Mouse (Mus musculus) liver, embryonic 12.5 days (tissue): ENCODE measurements at regions not wholly inside any gene's neighbourhood (a gene's known extent, or its start where the extent isn't known, plus 50 kb on each side); places are given as distances from the start of the nearest gene placed in this dataset.

ENCODE experiments used
- ATAC-seq: fragments of 200-750 bp; cut with Nextera tagmentation; 2 replicates; pipeline ENCODE4 v1.8.0; 2017; ENCODE audit warnings: moderate number of reproducible peaks, mild to moderate bottlenecking, moderate library complexity
- H3K27ac ChIP-seq: fragments of 300-500 bp; sonication (generic); 2 replicates; pipeline ENCODE4 v1.5.1; 2016; ENCODE audit warnings: mild to moderate bottlenecking
- H3K27me3 ChIP-seq: fragments of 300-500 bp; sonication (generic); replicated peaks from 2 replicates; pipeline ENCODE4 v1.6.1; 2016; ENCODE audit warnings: mild to moderate bottlenecking, moderate library complexity
- H3K36me3 ChIP-seq: fragments of 300-500 bp; sonication (generic); 2 replicates; pipeline ENCODE4 v1.6.1; 2016; ENCODE audit warnings: mild to moderate bottlenecking, moderate library complexity
- H3K4me1 ChIP-seq: fragments of 300-500 bp; sonication (generic); 2 replicates; pipeline ENCODE4 v1.6.1; 2016
- H3K4me2 ChIP-seq: fragments of 300-500 bp; sonication (generic); 2 replicates; pipeline ENCODE4 v1.6.1; 2016; ENCODE audit warnings: mild to moderate bottlenecking, moderate library complexity
- H3K4me3 ChIP-seq: fragments of 300-500 bp; sonication (generic); 2 replicates; pipeline ENCODE4 v1.5.1; 2016; ENCODE audit warnings: mild to moderate bottlenecking, moderate library complexity
- H3K9ac ChIP-seq: fragments of 300-500 bp; sonication (generic); 2 replicates; pipeline ENCODE4 v1.6.1; 2016; ENCODE audit warnings: mild to moderate bottlenecking, moderate library complexity
- H3K9me3 ChIP-seq: fragments of 300-500 bp; sonication (generic); replicated peaks from 2 replicates; pipeline ENCODE4 v1.6.1; 2016; ENCODE audit warnings: mild to moderate bottlenecking, moderate library complexity
- WGBS: fragments of 180-500 bp; shearing (Covaris S2); methylation state at CpG from one replicate; pipeline ENCODE4 v1.1.7; 2016; ENCODE audit not compliant: insufficient replicate concordance; 5-methylcytosine and 5-hydroxymethylcytosine counted together

DNA sequence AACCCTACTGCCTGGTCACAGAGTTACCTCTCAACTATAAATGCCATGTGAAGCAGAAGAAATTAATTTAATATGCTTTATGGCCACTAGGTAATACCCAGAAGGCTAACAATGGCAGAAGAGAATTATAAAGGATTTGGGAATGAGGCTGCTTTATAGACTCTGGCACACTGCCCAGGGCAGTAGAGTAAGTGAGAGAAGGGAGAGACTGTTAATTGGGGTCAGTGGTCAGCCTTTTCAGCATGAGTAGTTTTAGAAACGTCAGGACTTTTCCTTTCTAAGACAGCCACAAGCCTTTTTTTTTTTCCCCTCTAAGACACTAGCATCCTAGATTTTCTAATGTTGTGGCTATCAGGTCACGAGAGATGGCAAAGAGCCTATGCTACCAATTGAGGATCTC lies 136.6 kb downstream of the Kcna5 start:
- H3K4me3 ChIP-seq = no peak overlapping the region
- H3K9me3 ChIP-seq = no peaks in the 10 kb centered on the region
- H3K27ac ChIP-seq = no peak overlapping the region
- H3K36me3 ChIP-seq = no peaks in the 10 kb centered on the region
- no peaks in the 10 kb centered on the region for H3K4me1 ChIP-seq
- H3K4me2 ChIP-seq = no peak overlapping the region
- WGBS = 45% methylated on average over 2 of the region's 2 CpGs
- no peak overlapping the region for H3K9ac ChIP-seq
- no peak for ATAC-seq
- no peaks in the 10 kb centered on the region for H3K27me3 ChIP-seq

DNA sequence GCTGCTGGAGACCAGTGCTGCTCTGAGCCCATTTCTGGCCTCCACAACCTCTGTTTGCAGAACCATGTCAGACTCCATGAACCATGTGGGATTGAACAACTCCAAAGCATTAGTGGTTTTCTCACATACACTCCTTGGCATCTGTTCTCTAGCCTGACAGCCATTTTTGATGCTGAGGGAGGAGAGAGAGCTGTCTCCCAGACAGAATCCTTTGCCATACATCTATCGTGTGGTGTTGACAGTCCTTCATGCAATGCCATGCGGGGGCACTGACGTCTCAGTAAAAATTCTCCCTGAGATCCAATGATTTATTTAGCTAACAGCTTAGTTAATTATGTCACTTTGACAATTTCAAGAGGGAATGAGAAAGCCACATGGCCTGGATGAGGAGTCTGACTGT lies 140.2 kb downstream of the Kcna5 start:
- no peaks in the 10 kb centered on the region for H3K27me3 ChIP-seq
- H3K9ac ChIP-seq = no peak overlapping the region
- H3K4me3 ChIP-seq = no peak overlapping the region
- H3K4me1 ChIP-seq = no peaks in the 10 kb centered on the region
- 68% methylated on average over 3 of the region's 3 CpGs for WGBS
- H3K36me3 ChIP-seq = no peaks in the 10 kb centered on the region
- no peak overlapping the region for H3K27ac ChIP-seq
- no peaks in the 10 kb centered on the region for H3K9me3 ChIP-seq
- H3K4me2 ChIP-seq = no peak overlapping the region
- no peak for ATAC-seq

DNA sequence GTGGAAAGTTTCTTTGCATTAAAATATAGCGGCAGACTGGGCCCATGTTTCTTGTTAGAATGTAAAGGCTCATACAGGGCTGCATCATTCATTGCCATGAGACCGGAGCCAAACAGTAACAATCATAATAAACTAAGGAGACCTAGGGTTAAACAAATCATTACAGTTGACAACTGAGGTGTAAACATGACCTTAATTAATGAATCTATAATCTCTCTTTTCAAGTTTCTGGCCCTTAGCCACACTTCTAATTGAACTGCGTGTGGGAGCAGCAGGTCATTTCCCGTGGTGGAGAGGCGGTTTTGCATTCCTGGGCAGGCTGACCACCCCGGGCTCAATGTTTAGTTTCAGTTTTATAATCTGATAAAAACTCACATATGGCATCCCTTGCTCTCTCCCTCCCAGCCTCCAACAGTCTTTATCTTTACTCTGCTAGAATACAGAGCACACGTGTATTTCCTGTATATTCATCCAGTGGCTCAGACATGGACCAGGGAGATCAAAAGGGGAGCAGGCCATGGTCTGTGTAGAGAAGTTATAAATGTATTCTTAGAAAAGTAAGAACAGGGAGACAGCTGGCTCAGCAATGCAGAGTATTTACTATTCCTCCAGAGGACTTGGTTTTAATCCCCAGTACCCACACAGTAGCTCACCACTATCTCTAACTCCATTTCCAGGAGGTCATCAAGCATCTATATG lies 141.0 kb downstream of the Kcna5 start:
- Histone ChIP-seq H3K4me1 (no peaks in the 10 kb centered on the region), H3K9ac (no peak overlapping the region), H3K27ac (no peak overlapping the region), H3K9me3 (no peaks in the 10 kb centered on the region), H3K4me2 (no peak overlapping the region), H3K27me3 (no peaks in the 10 kb centered on the region), H3K4me3 (no peak overlapping the region), H3K36me3 (no peaks in the 10 kb centered on the region)
- WGBS = 60% methylated on average over 7 of the region's 7 CpGs
- ATAC-seq = no peak

DNA sequence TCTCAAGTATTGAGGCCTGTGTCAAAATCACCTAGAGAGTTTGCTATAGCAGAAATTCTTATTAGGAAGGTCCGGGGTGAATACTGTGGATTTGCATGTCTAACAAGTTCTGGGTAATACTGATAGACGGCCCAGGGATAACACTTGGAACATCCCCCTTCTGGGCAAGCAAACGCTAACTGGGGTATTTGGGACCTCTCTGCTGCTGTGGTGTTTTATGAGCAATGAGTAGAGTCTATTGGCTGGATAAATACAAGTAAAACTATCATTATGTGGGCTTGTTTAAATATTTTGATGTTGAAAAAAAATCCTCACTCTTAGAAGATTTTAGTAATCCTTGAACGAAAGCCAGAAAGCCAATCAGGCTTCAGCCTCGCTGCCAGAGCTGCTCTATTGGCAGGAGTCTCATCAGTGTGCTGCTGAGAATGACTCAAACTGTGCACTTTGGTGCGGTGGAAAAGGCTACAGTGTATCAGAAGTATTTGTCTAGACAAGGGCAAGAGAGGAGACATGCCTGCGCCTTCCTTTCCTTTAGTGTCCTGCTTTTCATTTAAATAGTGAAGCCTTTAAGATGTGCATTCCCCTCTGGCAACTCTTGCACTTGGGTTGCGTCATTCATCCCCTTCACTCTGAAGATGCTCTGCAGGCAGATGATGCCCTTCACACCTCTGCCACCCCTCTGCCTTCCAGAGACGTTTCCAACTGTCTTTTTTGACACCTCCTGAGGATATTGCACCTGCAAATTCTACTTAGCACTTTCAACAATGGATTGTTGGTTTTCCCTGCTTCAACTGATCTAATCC lies 150.8 kb downstream of the Kcna5 start:
- no peak overlapping the region for H3K4me3 ChIP-seq
- no peaks in the 10 kb centered on the region for H3K9me3 ChIP-seq
- WGBS = 39% methylated on average over 9 of the region's 9 CpGs
- no peaks in the 10 kb centered on the region for H3K27me3 ChIP-seq
- no peaks in the 10 kb centered on the region for H3K4me1 ChIP-seq
- no peak overlapping the region for H3K4me2 ChIP-seq
- no peak for ATAC-seq
- no peak overlapping the region for H3K9ac ChIP-seq
- no peak overlapping the region for H3K27ac ChIP-seq
- no peaks in the 10 kb centered on the region for H3K36me3 ChIP-seq

DNA sequence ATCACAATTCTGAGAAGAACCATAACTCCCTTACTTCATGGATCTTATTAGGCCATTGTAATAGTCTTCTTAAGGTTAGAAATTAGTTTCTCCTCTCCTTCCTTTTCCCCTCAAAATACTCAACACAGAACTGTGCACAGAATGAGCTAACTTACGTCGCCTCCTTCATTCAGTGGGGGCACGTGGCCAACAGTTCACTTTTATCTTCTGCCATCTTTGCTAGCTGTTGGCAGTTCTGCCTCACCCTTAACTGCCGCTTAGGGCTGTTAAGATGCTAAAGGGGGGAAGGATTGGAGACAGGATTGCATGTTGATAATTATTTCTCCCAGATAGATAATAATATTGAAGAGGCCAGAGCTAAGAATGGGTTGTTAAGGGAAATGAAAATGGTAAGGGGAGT lies 158.0 kb downstream of the Kcna5 start:
- WGBS = 57% methylated on average over 4 of the region's 4 CpGs
- Histone ChIP-seq H3K4me2 (no peak overlapping the region), H3K4me3 (no peak overlapping the region), H3K27ac (no peak overlapping the region), H3K4me1 (no peaks in the 10 kb centered on the region), H3K36me3 (no peaks in the 10 kb centered on the region), H3K27me3 (no peaks in the 10 kb centered on the region), H3K9ac (no peak overlapping the region), H3K9me3 (no peaks in the 10 kb centered on the region)
- ATAC-seq = no peak

DNA sequence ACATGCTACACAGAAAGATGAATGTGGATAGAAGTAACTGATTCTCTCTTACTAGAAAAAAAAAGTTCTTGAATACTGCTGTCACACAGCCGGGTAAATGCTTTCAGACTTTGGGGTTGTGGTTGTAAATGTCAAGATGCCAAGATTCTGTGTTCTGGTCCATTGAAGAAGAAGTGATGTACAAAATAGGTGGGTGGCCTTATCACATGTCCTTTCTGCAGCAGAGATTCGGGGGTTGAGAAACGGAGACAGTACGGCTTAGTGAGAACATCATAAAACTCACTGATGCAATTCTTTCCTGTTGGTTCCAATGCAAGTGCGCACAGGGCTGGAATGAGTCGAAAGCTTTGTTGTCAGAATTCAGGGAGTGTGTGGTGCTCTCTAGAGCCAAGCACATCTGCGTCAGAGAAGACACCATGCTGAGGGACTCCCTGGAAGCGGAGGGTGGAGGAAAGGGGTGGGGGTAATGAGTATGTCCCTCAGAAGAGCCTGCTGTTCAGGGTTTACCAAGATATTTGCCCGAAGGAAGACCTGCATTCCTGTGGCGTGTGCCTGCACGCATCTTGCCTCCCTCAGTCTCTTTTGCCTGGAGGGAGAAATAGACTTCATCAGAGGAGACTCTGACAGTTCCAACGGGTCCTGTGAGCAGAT lies 160.1 kb downstream of the Kcna5 start:
- no peak overlapping the region for H3K27ac ChIP-seq
- H3K4me2 ChIP-seq = no peak overlapping the region
- no peaks in the 10 kb centered on the region for H3K27me3 ChIP-seq
- H3K36me3 ChIP-seq = no peaks in the 10 kb centered on the region
- WGBS = 66% methylated on average over 12 of the region's 12 CpGs
- no peak for ATAC-seq
- H3K4me1 ChIP-seq = no peaks in the 10 kb centered on the region
- no peak overlapping the region for H3K4me3 ChIP-seq
- H3K9me3 ChIP-seq = no peaks in the 10 kb centered on the region
- H3K9ac ChIP-seq = no peak overlapping the region

DNA sequence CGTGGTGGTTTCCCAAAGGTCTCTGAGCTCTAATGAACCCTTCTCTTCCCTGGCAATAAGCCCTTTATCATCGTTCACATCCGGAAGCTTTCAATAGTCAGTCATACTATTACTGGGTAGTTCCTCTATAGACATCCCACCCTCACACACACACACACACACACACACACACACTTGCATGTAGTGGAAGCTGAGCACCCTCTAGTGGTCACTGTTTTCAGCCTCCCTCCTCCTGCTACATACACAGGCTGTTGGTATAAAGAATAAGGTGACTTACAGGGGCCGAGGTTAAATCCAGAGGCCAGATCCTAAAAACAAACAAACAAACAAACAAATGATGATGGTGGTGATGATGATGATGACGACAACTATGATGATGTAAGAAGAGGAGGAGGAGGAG lies 163.2 kb downstream of the Kcna5 start:
- no peak overlapping the region for H3K4me3 ChIP-seq
- H3K27me3 ChIP-seq = no peaks in the 10 kb centered on the region
- no peaks in the 10 kb centered on the region for H3K9me3 ChIP-seq
- H3K27ac ChIP-seq = no peak overlapping the region
- H3K4me2 ChIP-seq = no peak overlapping the region
- no peaks in the 10 kb centered on the region for H3K4me1 ChIP-seq
- ATAC-seq = no peak
- H3K9ac ChIP-seq = no peak overlapping the region
- no peaks in the 10 kb centered on the region for H3K36me3 ChIP-seq
- 47% methylated on average over 4 of the region's 5 CpGs for WGBS

DNA sequence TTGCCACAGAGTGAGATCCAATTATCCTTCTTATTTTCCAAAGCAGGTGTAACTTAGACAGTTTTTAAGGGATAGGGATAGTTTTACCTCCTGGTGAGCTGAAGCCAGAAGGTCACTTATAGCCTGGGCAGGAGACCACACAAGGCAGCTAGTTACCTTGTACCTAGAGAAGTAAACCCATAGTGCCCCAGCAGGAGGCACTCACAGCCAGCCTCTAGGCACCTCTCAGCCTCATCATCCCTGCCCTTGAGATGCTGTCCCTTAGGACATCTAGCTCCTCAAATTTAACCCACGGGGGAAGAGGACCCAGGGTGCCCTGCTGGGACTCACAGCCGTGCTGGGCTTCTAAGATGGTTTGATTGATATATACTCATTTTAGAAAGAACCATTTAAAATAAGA lies 163.7 kb downstream of the Kcna5 start:
- Histone ChIP-seq H3K36me3 (no peaks in the 10 kb centered on the region), H3K27ac (no peak overlapping the region), H3K27me3 (no peaks in the 10 kb centered on the region), H3K9me3 (no peaks in the 10 kb centered on the region), H3K4me3 (no peak overlapping the region), H3K4me2 (no peak overlapping the region), H3K9ac (no peak overlapping the region), H3K4me1 (no peaks in the 10 kb centered on the region)
- WGBS = 66% methylated on average over 2 of the region's 2 CpGs
- ATAC-seq = no peak

DNA sequence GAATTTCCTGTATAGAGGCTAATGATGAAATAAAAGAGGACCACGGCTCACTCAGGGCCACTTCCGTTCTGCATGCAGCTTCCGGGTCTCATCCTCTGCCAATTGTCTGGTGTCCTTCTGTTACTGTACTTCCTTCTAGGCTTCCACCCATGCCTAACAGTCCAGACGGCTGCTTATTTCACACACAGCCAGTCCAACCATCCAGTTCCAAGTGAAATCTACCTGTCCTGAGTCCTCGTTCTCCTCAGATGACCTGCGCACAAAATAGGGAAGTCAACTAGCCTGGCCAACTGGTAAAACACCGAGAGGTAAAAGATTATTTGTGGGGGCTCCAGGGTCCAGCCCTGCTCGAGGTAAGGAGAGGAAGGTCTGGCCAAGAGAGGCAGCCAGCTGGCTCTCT lies 169.7 kb downstream of the Kcna5 start:
- Histone ChIP-seq H3K4me1 (no peaks in the 10 kb centered on the region), H3K4me2 (no peak overlapping the region), H3K27me3 (no peaks in the 10 kb centered on the region), H3K36me3 (no peaks in the 10 kb centered on the region), H3K4me3 (no peak overlapping the region), H3K9ac (no peak overlapping the region), H3K27ac (no peak overlapping the region), H3K9me3 (no peaks in the 10 kb centered on the region)
- ATAC-seq = no peak
- 62% methylated on average over 8 of the region's 8 CpGs for WGBS

DNA sequence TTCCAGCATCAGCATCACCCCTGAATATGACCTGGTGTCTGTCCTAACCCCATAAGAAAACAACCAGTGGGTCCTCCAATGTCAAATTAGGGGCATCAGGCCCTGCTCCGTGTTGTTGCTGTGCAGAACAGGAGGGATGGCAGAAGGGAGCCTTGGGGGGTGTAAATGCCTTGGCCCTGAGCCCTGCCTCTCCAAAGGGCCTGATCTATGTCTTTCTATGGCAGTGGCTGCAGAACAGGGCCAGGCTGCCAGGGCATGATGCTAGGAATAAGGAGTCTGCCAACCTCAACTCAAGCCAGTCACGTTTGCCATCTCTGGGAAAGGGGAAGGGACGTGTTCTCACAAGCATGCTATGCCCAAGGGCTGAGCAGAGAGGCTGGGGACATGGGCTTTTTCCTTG lies 172.9 kb downstream of the Kcna5 start:
- Histone ChIP-seq H3K9ac (no peak overlapping the region), H3K9me3 (no peaks in the 10 kb centered on the region), H3K4me2 (no peak overlapping the region), H3K27ac (no peak overlapping the region), H3K4me3 (no peak overlapping the region), H3K27me3 (no peaks in the 10 kb centered on the region), H3K4me1 (no peaks in the 10 kb centered on the region), H3K36me3 (no peaks in the 10 kb centered on the region)
- 46% methylated on average over 3 of the region's 3 CpGs for WGBS
- ATAC-seq = no peak

DNA sequence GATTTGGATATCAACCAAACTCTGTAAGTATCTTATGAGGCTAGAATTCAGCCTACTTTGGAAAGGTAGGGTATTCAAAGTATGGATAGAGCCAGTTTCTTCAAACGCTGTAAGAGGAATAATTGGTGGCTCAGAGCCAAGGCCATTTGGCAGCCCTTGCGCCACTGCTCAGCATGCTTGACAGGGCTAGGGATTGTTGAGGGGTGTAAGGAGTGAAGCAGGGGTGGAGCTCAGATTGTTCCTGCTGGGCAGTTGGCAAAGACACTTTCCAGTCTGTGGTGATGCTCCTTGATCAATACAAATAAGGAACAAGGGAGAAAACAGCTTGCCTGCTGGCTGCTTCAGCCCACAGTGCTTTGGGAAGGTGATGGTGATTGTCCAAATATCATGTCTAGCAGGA lies 181.9 kb downstream of the Kcna5 start:
- Histone ChIP-seq H3K4me2 (no peak overlapping the region), H3K9ac (no peak overlapping the region), H3K36me3 (no peaks in the 10 kb centered on the region), H3K4me1 (no peaks in the 10 kb centered on the region), H3K27me3 (no peaks in the 10 kb centered on the region), H3K27ac (no peak overlapping the region), H3K9me3 (no peaks in the 10 kb centered on the region), H3K4me3 (no peak overlapping the region)
- ATAC-seq = no peak
- 40% methylated on average over 2 of the region's 2 CpGs for WGBS

DNA sequence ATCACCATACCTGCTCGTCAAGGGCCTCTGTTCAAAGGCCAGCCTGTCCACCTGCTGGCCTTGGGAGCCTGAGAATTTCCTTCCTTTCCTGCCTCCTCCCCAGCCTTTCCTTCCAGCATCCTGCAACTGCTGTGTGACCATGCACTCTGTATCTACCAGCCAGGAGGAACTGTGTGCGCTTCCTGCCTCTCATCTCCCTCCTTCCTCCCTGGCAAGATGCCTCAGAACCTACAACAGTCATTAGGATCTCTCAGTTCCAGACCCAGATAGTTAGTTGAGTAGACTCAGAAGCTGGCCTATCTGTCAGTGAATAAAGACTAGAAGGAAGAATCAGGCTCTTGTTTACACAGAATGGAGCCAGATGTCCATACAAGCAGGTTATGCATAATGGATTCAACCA lies 183.8 kb upstream of the Ntf3 start:
- no peaks in the 10 kb centered on the region for H3K9me3 ChIP-seq
- H3K4me3 ChIP-seq = no peak overlapping the region
- H3K36me3 ChIP-seq = no peaks in the 10 kb centered on the region
- H3K9ac ChIP-seq = no peak overlapping the region
- no peak for ATAC-seq
- no peak overlapping the region for H3K4me2 ChIP-seq
- 42% methylated on average over 2 of the region's 2 CpGs for WGBS
- H3K4me1 ChIP-seq = no peaks in the 10 kb centered on the region
- no peaks in the 10 kb centered on the region for H3K27me3 ChIP-seq
- no peak overlapping the region for H3K27ac ChIP-seq
